Mouse (Mus musculus) right cerebral cortex, postnatal 4 days (tissue): ENCODE measurements around the gene Zc3hc1.
A peak's percentile ranks its signal among the peaks of the same experiment; 100 is the strongest.

ENCODE experiments used
- DNase-seq: peaks from one replicate; pipeline ENCODE4 v3.0.0-alpha.2; 2022

Zc3hc1 gene

GRCm38 (mm10) chr6:30372627-30373369 is 18.0 kb downstream of the Zc3hc1 start:
- no peak for DNase-seq

GRCm38 (mm10) chr6:30369291-30369690 is 21.5 kb downstream of the Zc3hc1 start:
- DNase-seq, result no peak

- DNase-seq, result no peak
These were observed 27.0 kb downstream of the Zc3hc1 start for GRCm38 (mm10) chr6:30363808-30364207.

- DNase-seq, result no peak
These were observed 30.9 kb downstream of the Zc3hc1 start for GRCm38 (mm10) chr6:30359762-30360509.

- peak; percentile 83 for DNase-seq
These were observed 33.2 kb downstream of the Zc3hc1 start for GRCm38 (mm10) chr6:30357561-30358177.

GRCm38 (mm10) chr6:30356680-30357079 is 34.1 kb downstream of the Zc3hc1 start:
- no peak for DNase-seq

GRCm38 (mm10) chr6:30356161-30356560 is 34.7 kb downstream of the Zc3hc1 start:
- no peak for DNase-seq

GRCm38 (mm10) chr6:30355701-30356100 is 35.1 kb downstream of the Zc3hc1 start:
- no peak for DNase-seq

GRCm38 (mm10) chr6:30354760-30355159 is 36.1 kb downstream of the Zc3hc1 start:
- no peak for DNase-seq

- DNase-seq, result no peak
These were observed 37.2 kb downstream of the Zc3hc1 start for GRCm38 (mm10) chr6:30353661-30354060.

GRCm38 (mm10) chr6:30352762-30353161 is 38.1 kb downstream of the Zc3hc1 start:
- DNase-seq, result no peak

- no peak for DNase-seq
These were observed 39.5 kb downstream of the Zc3hc1 start for GRCm38 (mm10) chr6:30351290-30351689.

- no peak for DNase-seq
These were observed 43.5 kb downstream of the Zc3hc1 start for GRCm38 (mm10) chr6:30347288-30347801.

GRCm38 (mm10) chr6:30346737-30347136 is 44.1 kb downstream of the Zc3hc1 start:
- no peak for DNase-seq

- no peak for DNase-seq
These were observed 46.8 kb downstream of the Zc3hc1 start for GRCm38 (mm10) chr6:30344032-30344431.

GRCm38 (mm10) chr6:30340231-30340873 is 50.5 kb downstream of the Zc3hc1 start:
- no peak for DNase-seq

GRCm38 (mm10) chr6:30336912-30337311 is 53.9 kb downstream of the Zc3hc1 start:
- peak; percentile 18 for DNase-seq

GRCm38 (mm10) chr6:30332262-30332661 is 58.6 kb downstream of the Zc3hc1 start:
- no peak for DNase-seq

GRCm38 (mm10) chr6:30330706-30331105 is 60.1 kb downstream of the Zc3hc1 start:
- DNase-seq, result no peak

- DNase-seq, result no peak
These were observed 64.8 kb downstream of the Zc3hc1 start for GRCm38 (mm10) chr6:30325932-30326501.

GRCm38 (mm10) chr6:30321002-30321401 is 69.8 kb downstream of the Zc3hc1 start:
- DNase-seq, result no peak

GRCm38 (mm10) chr6:30319216-30319615 is 71.6 kb downstream of the Zc3hc1 start:
- no peak for DNase-seq
